Mouse (Mus musculus) brain, embryonic 18.5 days (tissue): Measurements from ENCODE around the gene Rbm19.

Source experiments
- DNase-seq: peaks from one replicate; pipeline ENCODE4 v3.0.0-alpha.2; 2012; ENCODE audit warnings: low read depth, low spot score

The Rbm19 gene

DNA sequence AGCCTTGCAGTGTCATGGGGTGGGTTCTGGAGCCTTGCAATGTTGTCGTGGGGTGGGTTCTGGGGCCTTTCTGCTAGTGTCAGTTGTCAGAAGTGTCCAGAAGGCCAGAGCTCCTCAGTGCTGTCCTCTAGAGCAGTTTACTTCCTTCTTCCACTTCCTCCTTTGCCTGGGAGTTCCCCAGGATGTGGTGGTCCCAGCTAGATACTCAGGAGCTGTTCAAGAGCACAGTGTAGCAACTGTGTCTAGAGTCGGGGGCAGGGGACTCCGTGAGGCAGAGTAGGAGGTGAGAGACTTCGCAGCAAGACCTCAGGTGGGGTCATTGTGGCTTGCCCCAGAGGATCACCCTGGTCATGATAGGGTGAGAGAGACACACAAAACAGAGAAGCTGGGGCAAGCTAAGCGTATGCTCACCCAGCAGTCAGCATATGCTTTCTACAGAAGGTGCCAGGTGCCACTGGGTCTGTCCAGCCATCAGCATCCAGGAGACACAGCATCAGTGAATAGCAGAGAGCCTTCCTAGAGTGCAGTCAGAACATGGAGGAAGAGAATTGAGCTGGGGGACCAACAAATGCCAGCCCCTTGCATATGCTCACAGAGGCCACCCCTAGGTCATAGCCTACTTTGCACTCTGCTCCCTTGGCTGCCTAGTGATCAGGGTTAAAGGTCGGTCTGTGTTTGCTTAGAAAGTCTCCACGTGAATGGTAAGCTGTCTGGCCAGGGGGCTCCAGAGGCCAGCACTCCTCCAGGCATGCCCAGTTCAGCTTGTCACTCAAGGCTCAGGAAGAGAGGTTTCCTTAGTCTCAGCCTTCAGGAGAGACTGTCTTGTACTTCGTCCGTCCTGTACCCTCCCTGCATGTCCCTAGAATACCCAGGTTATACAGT is 49.0 kb downstream of the Rbm19 start:
- no peak for DNase-seq

DNA sequence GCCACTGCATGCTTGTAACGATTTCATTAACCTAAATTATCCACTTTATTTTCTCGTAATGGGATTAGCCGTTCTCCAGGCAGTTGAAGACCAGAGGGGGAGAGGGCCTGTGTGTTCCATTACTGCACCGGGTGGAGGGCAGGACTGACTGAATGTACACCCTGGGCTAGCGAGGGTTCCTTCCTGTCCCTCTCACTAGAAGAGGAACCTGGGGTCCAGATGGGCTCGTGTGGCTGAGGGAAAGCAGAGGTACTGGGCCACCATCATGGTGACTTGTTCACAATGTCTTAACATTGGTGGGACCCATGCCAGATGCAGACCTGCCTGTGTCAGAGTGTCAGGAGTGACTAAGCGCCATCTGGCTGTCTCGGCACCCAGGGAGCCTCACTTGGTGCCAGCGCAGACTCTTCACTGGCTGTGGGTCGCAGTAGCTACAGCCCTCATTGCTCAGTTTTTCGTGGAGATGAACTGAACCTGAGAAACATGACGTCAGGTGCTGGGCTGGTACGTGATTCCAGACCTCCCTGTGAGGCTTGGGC is 51.6 kb downstream of the Rbm19 start:
- DNase-seq, result no peak

DNA sequence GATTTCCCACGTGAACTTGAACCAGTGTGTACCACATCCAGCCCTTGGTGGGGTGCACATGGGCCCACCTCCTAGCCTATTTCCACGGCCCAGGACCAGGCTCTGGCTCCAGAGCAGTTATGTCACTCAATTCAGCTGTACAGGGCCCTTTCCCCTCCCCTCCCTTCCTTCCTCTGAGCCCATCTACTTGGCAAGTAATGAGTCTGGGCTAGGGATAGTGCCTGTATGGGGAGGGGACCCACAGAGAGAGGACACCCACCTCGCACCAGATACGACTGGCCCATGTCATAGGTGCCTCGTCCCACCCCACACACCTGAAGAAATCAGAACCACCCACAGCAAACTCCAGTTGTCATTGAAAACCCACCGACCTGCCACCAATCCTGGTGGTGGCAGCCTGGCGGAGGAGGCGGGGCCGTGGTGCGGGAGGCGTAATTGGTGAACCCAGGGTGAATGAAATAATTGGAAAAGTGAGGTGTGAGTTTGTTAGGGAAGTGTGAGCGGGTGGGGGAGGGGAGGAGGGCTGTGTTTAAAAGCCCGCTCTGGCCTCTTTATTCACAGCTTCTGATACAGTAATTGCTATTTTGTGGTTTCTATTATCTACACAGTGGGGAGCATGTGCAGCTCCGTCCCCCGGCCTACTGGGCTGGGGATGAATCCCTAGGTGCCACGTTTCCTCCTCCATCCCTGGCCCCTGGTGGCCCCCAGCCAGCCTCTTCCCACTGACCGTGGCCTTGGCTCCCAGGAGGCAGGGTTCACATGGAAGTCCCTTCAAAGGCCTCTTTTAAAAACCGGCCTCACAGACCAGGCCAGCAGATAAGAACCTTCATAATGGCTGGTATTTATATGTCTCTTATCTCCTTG is 55.8 kb downstream of the Rbm19 start:
- DNase-seq, result no peak

DNA sequence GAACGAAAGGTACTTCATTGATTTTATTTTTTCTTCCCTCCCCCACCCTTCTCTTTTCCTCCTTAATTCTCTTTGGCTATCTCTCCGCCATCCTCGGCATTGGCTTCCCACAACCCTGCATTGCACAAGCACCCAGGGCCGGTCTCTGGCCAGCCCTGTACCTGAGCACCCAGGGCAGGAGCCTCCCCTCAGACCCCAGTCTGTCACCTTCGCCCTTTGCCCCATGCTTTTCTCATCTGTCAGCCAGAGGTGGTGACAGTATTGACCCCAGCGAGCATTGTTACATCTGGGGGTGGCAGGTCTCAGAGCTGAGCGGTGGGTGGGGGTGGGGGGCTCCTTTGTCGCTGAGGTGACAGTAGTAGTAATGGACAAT is 56.5 kb downstream of the Rbm19 start:
- no peak for DNase-seq

DNA sequence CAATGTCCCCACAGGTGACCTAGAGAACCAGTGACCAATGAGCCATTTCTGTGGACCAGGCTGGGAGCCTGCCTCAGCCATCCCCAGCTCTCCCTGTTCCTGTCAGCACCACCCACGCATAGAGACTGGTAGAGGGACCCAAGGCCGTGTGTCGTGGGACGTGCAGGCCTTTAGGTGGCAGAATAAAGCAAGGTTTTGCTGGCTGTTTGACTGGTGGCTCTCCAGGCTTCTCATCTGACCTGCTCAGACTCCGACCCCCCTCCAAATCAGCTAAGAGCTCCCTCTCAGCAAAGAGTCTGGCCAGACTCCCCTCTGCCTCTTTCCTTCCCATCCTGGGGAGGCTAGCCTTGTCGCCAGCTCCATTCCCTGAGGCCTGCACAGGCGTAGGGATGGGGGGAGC is 58.1 kb downstream of the Rbm19 start:
- no peak for DNase-seq

DNA sequence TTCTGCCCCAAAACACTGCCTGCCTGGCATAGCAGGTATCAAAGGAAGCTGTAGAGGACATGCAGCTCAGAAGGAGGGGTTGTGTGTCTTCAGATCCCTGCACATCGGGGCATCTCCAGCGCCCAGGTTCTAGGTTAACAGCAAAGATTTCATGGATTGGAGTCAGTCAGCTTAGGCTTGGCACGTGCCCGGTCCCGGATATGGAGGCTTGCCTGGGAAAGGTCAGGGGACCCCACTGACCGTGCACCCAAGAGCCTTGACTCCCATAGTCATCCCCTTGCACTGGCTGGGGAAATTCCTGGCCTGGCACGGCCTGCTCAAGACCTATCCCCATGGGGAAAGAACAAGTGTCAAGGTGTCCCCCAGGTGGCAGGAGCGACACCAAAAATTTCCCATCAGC is 59.0 kb downstream of the Rbm19 start:
- no peak for DNase-seq

DNA sequence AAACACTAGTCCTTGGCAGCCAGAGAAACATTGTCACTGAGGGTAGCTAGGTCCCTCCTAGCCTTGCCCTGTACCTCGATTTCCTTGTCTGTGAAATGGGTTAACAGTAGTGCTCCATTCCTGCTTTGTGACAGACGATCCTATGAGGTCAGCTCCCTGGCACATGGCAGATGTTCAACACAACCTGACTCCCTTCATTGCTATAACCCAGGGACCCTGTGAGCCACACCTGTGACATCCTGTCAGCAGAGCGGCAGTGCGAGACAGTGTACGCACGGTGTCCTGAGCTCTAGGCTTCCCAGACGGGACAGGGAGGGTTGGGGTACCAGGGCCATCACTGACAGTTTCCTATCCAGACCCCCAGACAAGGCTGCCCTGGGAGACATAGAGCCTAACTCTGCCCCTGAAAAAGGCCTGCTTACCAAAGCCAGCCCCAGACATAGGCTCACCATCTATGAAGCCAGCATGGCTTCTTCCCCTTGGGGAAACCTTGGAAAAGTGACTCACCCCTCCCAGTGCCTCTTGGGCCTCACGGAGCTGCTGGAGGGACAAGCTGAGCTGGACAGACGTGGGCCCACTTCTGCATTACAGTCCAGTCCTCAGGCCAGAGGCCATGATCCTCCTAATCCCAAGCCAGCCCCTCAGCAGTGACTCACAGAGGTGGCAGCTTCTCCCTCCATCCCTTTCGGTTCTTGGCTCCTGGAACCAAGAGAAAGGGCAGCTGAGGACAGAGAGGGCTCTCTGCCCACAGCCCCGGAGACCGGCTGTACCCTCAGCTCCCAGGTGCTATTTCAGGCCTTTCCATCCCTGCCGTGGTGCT is 60.2 kb downstream of the Rbm19 start:
- DNase-seq, result no peak

DNA sequence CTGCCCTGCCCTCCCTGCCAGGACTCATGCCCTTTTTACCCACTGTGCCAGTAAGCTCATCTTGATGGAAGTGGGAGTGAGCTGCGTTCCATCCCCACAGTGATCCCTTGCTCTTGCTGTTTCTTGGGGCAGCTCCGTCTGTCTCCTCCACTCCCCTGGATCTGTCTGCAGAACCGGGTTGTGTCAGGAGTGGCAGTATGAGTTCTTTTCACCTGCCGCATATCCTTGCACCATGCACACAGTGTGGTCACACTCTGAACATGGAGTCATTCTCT is 60.7 kb downstream of the Rbm19 start:
- no peak for DNase-seq

GRCm38 (mm10) chr5:120180102-120180501 is 63.8 kb downstream of the Rbm19 start:
- DNase-seq, result no peak

DNA sequence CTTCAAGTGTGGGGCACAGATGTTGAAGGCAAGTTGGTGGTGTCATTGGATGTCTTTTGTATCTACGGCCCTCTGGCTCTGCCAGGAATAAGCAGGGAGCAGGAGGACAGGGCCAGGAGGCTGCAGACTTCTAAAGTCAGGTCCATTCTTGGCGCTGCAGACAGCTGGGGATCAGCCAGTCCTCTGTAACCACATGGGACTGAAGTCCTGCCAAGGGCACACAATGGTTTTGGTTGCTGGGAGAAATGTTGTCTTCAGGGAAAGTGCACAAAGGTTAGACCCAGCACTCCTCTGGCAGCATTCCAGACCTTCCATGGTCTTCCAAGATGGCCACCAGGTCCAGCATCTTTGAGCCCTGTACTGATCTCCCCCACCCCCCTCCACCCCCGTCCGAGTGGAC is 65.1 kb downstream of the Rbm19 start:
- no peak for DNase-seq

GRCm38 (mm10) chr5:120183321-120183720 is 67.1 kb downstream of the Rbm19 start:
- DNase-seq, result no peak

DNA sequence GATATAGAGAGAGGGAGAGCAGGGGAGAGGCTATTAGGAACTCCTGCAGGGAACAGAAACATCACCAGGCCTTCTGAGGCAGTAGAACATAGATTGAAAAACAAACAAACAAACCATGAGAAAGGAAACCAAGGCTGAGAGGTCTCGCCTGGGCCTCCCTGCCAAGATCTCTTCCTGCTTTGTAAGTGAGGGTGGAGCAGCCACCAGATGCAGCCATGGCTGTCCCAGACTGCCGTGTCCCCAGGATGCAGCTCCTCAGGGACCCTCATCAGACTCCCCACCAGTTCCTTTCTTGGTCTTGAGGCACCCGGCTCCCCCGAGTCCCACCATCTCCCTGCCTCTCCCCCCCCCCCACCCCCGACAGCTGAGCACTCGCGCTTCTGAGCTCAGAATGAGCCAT is 67.5 kb downstream of the Rbm19 start:
- no peak for DNase-seq

- DNase-seq, result no peak
These were observed 69.7 kb downstream of the Rbm19 start for GRCm38 (mm10) chr5:120185949-120186348.

DNA sequence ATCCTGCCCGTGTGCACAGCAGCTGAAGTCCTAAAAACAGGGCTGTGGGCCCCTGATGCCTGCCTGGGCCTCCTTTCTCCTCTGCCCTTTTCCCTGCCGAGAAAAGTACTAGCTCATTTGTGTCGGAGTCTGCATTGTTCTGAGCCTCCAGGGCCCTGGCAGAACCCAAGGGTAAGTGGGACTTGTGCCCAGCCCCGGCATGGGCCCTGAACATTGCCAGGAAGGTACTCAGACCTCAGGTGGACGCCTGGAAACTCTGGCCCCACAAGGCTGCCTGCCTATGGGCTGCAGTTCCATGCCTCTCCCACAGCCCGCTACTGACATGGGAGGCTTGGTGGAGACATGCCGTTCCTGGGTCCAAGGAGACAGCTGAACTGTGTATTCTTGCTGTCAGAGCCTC is 72.3 kb downstream of the Rbm19 start:
- no peak for DNase-seq

GRCm38 (mm10) chr5:120190001-120190582 is 73.8 kb downstream of the Rbm19 start:
- DNase-seq, result no peak

DNA sequence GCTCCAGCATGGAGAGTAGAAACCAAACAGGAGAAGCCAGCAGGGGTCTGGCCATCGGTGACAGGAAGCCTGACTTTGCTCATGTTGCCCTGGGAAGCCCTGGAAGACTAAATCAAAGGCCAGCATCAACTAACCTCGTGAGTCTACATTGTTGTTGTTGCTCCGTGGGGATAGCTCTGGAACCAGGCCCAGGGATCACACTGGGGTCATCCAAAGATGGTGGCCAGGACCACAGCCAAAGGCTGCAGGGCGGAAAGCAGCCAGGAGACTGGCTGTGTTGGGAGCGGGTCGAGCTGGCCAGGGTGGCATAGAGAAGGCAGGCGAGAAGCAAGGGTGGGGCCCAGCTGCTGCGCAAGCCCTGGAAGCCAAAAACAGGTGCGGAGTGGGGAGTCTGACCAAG is 75.4 kb downstream of the Rbm19 start:
- no peak for DNase-seq

GRCm38 (mm10) chr5:120194309-120194941 is 78.2 kb downstream of the Rbm19 start:
- DNase-seq, result no peak

DNA sequence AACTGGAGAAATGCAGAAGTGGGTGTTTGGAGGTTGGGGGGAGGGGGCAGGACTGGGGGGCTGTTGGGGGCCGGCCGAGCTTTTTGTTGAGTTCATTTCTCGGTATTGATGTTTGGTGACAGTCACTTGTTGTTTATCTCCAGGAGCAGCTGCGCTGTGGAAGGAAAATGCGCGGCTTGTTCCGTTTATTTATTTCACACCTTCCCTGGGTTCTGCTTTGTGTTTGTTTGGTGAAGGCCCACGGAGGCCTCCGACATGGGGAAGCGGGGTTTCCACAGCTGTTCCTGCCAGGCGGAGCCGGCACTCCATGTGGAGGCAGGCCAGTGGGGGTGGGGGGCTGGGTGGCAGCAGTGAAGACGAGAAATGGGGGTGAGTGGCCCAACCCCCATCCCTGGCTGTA is 78.7 kb downstream of the Rbm19 start:
- no peak for DNase-seq

GRCm38 (mm10) chr5:120196879-120197278 is 80.6 kb downstream of the Rbm19 start:
- DNase-seq, result no peak

DNA sequence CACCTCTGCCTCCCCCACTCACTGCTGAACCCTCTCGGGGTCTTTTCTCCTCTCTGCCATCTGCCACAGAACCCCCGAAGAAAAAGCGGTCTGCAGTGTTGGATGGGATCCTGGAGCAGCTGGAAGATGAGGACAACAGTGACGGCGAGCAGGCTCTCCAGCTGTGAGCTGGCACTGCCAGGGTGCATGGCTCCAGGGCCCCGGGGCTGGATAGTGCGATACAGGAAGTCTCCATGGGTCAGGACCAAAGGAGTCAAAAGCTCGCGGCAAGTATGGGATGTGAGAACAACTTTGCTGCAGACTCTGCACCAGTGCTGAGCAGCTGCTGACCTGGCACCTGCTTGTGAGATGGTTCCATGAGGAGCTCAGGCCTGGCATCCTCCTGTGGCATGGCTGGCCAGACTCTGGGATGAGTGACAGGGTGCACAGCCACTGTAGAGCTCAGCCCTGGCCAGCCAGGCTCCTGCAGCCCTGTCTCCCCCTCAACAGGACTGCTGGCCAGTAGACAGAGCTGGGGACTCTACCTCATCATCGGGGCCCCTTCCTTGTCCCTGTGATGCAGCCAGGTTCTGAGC is 81.6 kb downstream of the Rbm19 start:
- DNase-seq, result no peak

DNA sequence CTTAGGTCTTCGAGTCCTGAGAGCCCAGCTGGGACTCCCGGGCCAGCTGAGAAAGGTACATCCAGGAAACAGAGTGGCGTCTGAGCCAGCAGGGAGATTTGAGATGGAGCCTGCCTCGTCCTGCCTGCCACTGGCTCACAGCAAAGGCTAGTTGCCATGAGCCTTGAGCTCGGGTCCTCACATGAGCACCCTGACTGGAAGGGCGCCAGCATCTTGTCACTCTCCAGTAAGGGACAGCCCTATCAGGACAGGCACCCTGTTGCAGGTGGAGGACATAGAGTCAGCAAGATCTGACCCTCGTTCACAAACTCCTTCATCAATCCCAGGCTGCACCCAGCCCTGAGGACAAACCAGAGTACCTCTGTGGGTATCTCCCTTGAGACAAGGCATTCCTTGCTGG is 83.6 kb downstream of the Rbm19 start:
- no peak for DNase-seq
